Mouse (Mus musculus) mature B cell (primary cell): Measurements from ENCODE around the gene Olfr873.
"Not testable (repeated sequence)": the region's sequence is repeated elsewhere in the genome, so short reads cannot be mapped to it uniquely, and the experiment has no call there.

Experiments
- in situ Hi-C: fragments of 300-500 bp; cut with MboI; formaldehyde crosslinking; loops from 2 replicates; pipeline ENCODE4 v1.14.3; 2019

Olfr873 gene

GRCm38 (mm10) chr9:20298232-20298631 is at the start of gene Olfr873:
Gene Olfr873, plus strand, starts transcription at chr9:20298532.
- in situ Hi-C loops, result no loop called here

GRCm38 (mm10) chr9:20282051-20282450 is 16.3 kb upstream of the Olfr873 start, which contains the start of gene Olfr39:
Gene Olfr39, plus strand, starts transcription at chr9:20282351.
- in situ Hi-C loops, result no loop called here

GRCm38 (mm10) chr9:20295562-20295961 is 2.8 kb upstream of the Olfr873 start:
- in situ Hi-C loops, result not testable (repeated sequence)

DNA sequence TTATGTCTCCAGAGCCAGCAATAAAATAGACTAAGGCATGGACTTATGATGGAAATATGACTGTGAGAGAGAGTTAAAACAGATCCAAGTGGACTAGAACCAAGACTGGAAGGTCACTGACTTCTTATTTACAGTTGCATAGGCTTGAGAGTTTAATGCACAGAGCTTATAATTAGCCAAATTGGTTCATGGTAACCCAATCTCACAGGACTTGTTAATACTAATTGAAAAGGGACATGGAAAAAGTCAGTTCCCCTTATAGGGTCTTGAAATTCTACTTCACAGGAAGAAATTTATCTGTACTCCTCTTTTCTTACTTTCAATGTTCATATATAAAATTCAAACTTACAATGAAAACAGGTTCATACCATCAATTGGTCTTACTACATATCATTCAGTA is 37.7 kb downstream of the Olfr873 start, which contains the start of gene Olfr18:
Gene Olfr18 (minus strand): TSS at position 101 of the 400 bp plus-strand sequence.
- in situ Hi-C loops, result no loop called here

GRCm38 (mm10) chr9:20348501-20348900 is 50.2 kb downstream of the Olfr873 start:
- in situ Hi-C loops, result no loop called here
